Mouse (Mus musculus) forebrain, postnatal 0 days (tissue): ENCODE data around the gene N4bp2. TPM values are rescaled to one million over a fixed set of nuclear protein-coding genes. Genes with fewer than 3 reads are reported as not detected.

Experiments
- ATAC-seq: fragments of 200-750 bp; cut with Nextera tagmentation; 2 replicates; pipeline ENCODE4 v1.8.0; 2017; ENCODE audit warnings: mild to moderate bottlenecking, moderate library complexity
- DNase-seq: peaks from one replicate; pipeline ENCODE4 v3.0.0-alpha.2; 2015
- H3K27ac ChIP-seq: fragments of 300-500 bp; sonication (generic); 2 replicates; pipeline ENCODE4 v1.5.1; 2014; ENCODE audit warnings: low read depth, mild to moderate bottlenecking, antibody characterized with exemption, low read length, moderate library complexity, mixed read lengths
- H3K27me3 ChIP-seq: fragments of 300-500 bp; sonication (generic); 2 replicates; pipeline ENCODE4 v1.6.1; 2014; ENCODE audit warnings: mild to moderate bottlenecking, low read length, mixed read lengths; ENCODE audit not compliant: insufficient read depth
- H3K36me3 ChIP-seq: fragments of 300-500 bp; sonication (generic); 2 replicates; pipeline ENCODE4 v1.6.1; 2014; ENCODE audit warnings: mild to moderate bottlenecking, moderate library complexity; ENCODE audit not compliant: insufficient read depth
- H3K4me1 ChIP-seq: fragments of 300-500 bp; sonication (generic); 2 replicates; pipeline ENCODE4 v1.6.1; 2014; ENCODE audit warnings: antibody characterized with exemption; ENCODE audit not compliant: insufficient read depth
- H3K4me2 ChIP-seq: fragments of 300-500 bp; sonication (generic); 2 replicates; pipeline ENCODE4 v1.6.1; 2014; ENCODE audit warnings: low read depth, mild to moderate bottlenecking, moderate library complexity
- H3K4me3 ChIP-seq: fragments of 300-500 bp; sonication (generic); 2 replicates; pipeline ENCODE4 v1.5.1; 2014; ENCODE audit warnings: low read depth, low read length, mixed read lengths
- H3K9ac ChIP-seq: fragments of 300-500 bp; sonication (generic); 2 replicates; pipeline ENCODE4 v1.6.1; 2014; ENCODE audit warnings: mild to moderate bottlenecking
- H3K9me3 ChIP-seq: fragments of 300-500 bp; sonication (generic); 2 replicates; pipeline ENCODE4 v1.6.1; 2016; ENCODE audit warnings: low read length
- CTCF ChIP-seq: sonication (generic); IDR thresholded peaks from 2 replicates; pipeline ENCODE4 v1.5.1; 2016; ENCODE audit warnings: antibody characterized with exemption, control low read depth, low read depth
- WGBS: fragments of 180-500 bp; shearing (Covaris S2); extraction: QIAGEN DNeasy Blood & Tissue Kit; methylation state at CpG from one replicate; pipeline ENCODE4 v1.1.7; 2014; 5-methylcytosine and 5-hydroxymethylcytosine counted together
- polyA plus RNA-seq: library from polyadenylated mRNA; unstranded; fragments of >200 nt; fragmentation: Nextera tagmentation; extraction: Ambion mirVana; gene quantifications from 2 replicates; pipeline ENCODE4 v1.2.1, GENCODE M21; 2015
- total RNA-seq: library from RNA; depleted of rRNA; stranded (reverse); fragments of >200 nt; gene quantifications from 2 replicates; pipeline ENCODE4 v1.2.3, GENCODE M21; 2014

Gene N4bp2
- total and polyA plus RNA-seq, 2 experiments from 2014 or later = 8.6 to 37.7 TPM

DNA sequence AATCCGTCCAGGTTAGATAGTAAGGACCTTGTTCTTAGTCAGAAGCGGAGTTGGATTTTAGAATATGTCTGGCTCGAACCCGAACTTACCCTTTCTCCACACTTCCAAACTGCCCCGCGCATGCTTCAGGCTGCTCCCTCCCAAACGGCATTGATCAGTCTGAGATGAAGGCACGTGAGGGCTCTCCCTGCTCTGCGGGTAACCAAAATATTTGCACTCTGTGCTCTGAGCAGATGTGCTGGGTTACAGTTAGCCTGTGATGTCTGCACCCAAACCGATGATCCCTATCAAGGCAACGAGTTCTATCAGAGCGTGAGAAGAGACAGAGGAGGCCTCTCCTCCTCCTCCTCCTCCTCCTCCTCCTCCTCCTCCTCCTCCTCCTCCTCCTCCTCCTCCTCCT lies 94.6 kb downstream of the N4bp2 start:
- Histone ChIP-seq H3K4me2 (no peak overlapping the region), H3K4me3 (no peak overlapping the region), H3K9me3 (no peaks in the 10 kb centered on the region), H3K4me1 (no peaks in the 10 kb centered on the region), H3K27ac (no peak overlapping the region), H3K27me3 (no peaks in the 10 kb centered on the region), H3K36me3 (no peaks in the 10 kb centered on the region), H3K9ac (no peak overlapping the region)
- no peak for ATAC-seq
- WGBS = 91% methylated on average over 12 of the region's 12 CpGs
- DNase-seq = no peak
- no peak for TF ChIP-seq CTCF

DNA sequence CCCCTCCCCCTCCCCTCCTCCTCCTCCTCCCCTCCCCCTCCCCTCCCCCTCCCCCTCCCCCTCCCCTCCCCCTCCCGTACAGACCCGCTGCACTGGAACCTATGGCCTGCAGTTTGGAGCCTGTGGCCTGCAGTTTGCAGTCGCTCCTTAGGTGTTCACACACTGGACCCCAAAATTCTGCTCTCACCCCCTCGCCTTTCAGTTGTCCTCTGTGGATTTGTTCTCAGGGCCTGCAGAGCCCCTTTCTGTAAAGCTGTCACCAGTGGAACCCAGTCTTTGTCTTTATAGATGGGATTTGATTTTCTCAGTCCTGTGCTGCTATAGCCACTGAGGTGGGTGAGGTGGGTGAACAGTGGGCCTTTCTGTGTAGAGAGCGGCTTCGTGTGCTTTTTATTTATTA lies 95.0 kb downstream of the N4bp2 start:
- ATAC-seq = no peak

DNA sequence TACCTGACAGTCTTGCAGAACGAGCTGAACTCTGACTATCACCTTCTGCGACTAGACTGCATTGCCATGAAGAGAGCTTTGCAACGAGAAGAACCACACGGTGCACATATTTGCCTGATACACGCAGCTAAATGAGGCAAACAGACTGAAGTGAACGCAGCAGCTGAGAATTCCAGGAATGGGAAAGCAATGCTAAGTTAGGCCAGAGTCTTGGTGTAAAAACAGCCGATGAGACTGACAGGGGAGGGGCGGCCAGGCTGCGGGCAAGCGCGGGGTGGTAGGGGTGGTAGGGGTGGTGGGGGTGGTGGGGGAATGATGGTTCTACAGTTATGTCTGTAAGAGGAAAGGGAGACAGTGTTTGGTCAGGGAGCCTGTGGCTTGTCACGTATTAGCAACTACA lies 95.6 kb downstream of the N4bp2 start:
- no peaks in the 10 kb centered on the region for H3K9me3 ChIP-seq
- H3K36me3 ChIP-seq = no peaks in the 10 kb centered on the region
- no peak overlapping the region for H3K9ac ChIP-seq
- H3K4me2 ChIP-seq = no peak overlapping the region
- no peaks in the 10 kb centered on the region for H3K4me1 ChIP-seq
- 62% methylated on average over 12 of the region's 12 CpGs for WGBS
- no peak overlapping the region for H3K4me3 ChIP-seq
- peak; percentile 25 for ATAC-seq
- DNase-seq = peak; percentile 9
- H3K27me3 ChIP-seq = no peaks in the 10 kb centered on the region
- H3K27ac ChIP-seq = no peak overlapping the region
- no peak for TF ChIP-seq CTCF

More for the DNA sequence above, 95.0 kb downstream of the N4bp2 start:
- no peak for DNase-seq
- Histone ChIP-seq H3K9me3 (no peaks in the 10 kb centered on the region), H3K9ac (no peak overlapping the region), H3K4me3 (no peak overlapping the region), H3K4me1 (no peaks in the 10 kb centered on the region), H3K4me2 (no peak overlapping the region), H3K36me3 (no peaks in the 10 kb centered on the region), H3K27ac (no peak overlapping the region), H3K27me3 (no peaks in the 10 kb centered on the region)
- WGBS = 87% methylated on average over 4 of the region's 6 CpGs
- no peak for TF ChIP-seq CTCF

DNA sequence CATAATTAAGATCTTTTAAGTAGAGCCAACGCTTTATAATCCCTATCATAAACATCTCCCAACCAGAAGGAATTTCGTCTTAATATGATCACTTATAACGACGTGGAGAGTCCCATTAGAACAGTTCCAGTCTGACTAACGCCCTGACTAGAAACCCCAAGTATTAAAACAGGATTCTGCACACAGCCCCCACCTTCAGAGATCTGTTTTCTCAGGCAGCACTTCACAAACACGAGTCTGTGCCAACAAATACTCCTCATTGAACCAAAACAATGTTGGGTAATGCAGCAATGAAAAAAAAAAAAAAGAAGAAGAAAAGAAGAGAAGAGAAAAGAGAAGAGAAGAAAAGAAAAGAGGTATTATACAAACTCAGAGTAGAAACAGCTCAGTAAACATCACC lies 96.1 kb downstream of the N4bp2 start:
- TF ChIP-seq CTCF = no peak
- H3K9ac ChIP-seq = no peak overlapping the region
- no peak overlapping the region for H3K4me2 ChIP-seq
- no peaks in the 10 kb centered on the region for H3K27me3 ChIP-seq
- H3K4me1 ChIP-seq = no peaks in the 10 kb centered on the region
- no peak overlapping the region for H3K4me3 ChIP-seq
- H3K36me3 ChIP-seq = no peaks in the 10 kb centered on the region
- no peak for DNase-seq
- H3K9me3 ChIP-seq = no peaks in the 10 kb centered on the region
- ATAC-seq = no peak
- no peak overlapping the region for H3K27ac ChIP-seq
- 39% methylated on average over 6 of the region's 6 CpGs for WGBS

DNA sequence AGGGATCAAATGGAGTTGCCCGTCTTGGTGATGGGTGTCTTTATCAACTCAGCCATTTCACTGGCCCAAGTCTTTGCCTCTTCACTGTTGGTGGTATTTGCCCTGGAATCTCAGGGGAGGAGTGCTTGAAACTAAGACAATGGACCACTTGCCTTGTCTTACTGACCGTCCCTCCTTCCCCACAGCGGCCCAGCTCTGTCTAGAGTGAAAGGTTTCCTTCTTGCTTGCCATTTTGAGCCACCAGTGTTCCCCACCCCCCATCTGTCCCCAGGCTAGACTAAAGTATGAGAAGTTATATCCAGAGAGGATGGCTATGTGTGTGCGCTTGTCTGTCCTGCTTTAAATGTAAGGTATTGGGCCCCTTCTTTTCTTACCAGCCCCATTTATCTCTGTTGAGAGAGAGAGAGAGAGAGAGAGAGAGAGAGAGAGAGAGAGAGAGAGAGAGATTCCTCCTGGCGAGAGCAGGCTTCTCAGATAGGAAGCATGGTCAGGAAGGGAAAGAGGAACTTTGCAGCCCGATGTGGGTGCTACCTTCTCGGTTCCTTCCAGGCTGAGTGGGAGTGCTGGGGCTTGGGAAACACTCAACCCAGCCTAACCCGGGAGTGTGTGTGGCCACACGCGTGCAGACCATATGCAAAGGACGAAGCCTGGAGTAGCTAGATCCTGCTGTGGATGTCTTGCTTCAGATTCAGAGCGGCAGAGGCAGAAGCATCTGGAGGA lies 97.1 kb downstream of the N4bp2 start:
- no peak for TF ChIP-seq CTCF
- no peaks in the 10 kb centered on the region for H3K36me3 ChIP-seq
- H3K4me2 ChIP-seq = no peak overlapping the region
- WGBS = 74% methylated on average over 12 of the region's 12 CpGs
- DNase-seq = no peak
- H3K9ac ChIP-seq = no peak overlapping the region
- no peak overlapping the region for H3K27ac ChIP-seq
- no peak overlapping the region for H3K4me3 ChIP-seq
- no peaks in the 10 kb centered on the region for H3K9me3 ChIP-seq
- H3K4me1 ChIP-seq = no peaks in the 10 kb centered on the region
- H3K27me3 ChIP-seq = no peaks in the 10 kb centered on the region
- no peak for ATAC-seq

DNA sequence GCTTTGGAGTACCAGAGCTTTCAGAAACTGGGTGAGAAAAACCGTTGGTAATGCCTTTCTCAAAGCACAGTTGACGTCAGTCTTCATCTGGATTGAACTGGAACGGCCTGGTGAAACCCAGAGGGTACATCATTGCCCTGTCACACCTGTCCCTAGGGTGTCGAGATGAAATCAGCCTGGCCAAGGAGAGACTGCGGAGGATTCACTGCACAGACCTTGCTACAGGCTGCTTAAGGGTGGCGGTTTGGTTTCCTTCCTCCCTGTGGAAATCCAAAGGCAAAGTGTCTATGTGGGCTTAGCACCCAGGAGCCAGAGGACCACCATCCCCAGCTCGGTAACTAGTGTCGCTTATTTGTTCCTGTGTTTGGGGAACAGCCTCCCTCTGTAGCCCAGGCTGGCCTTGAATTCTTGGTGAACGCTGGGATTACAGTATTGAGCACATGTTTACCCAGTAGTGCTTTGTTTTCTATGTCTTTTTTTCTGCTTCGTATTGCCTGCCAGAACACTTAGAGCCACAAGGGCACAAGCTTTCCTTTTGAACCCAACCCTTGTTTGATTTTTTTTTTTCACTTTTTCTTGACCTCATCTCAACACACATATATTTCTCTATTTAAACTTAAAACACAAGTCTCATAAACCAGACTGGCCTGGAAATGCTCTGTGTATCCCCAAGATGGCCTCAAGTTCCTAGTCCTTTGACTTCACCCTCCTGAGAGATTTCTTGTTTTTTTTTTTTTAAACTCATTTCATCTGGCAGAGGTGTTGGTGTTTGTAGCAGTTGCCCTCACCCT lies 98.0 kb downstream of the N4bp2 start, which contains the start of gene Rhoh:
Gene Rhoh (plus strand): TSS at position 60 of the 791 bp plus-strand sequence.
- no peak within 1 kb of the TSS for H3K9ac ChIP-seq
- ATAC-seq (no peak), DNase-seq (no peak)
- no peaks in the 10 kb centered on the region for H3K36me3 ChIP-seq
- 84% methylated on average over 10 of the region's 10 CpGs for WGBS
- TF ChIP-seq CTCF = no peak
- no peaks in the 10 kb centered on the region for H3K9me3 ChIP-seq
- no peak within 1 kb of the TSS for H3K27ac ChIP-seq
- no peaks in the 10 kb centered on the region for H3K27me3 ChIP-seq
- no peak within 1 kb of the TSS for H3K4me3 ChIP-seq
- H3K4me1 ChIP-seq = no peaks in the 10 kb centered on the region
- H3K4me2 ChIP-seq = no peak within 1 kb of the TSS

DNA sequence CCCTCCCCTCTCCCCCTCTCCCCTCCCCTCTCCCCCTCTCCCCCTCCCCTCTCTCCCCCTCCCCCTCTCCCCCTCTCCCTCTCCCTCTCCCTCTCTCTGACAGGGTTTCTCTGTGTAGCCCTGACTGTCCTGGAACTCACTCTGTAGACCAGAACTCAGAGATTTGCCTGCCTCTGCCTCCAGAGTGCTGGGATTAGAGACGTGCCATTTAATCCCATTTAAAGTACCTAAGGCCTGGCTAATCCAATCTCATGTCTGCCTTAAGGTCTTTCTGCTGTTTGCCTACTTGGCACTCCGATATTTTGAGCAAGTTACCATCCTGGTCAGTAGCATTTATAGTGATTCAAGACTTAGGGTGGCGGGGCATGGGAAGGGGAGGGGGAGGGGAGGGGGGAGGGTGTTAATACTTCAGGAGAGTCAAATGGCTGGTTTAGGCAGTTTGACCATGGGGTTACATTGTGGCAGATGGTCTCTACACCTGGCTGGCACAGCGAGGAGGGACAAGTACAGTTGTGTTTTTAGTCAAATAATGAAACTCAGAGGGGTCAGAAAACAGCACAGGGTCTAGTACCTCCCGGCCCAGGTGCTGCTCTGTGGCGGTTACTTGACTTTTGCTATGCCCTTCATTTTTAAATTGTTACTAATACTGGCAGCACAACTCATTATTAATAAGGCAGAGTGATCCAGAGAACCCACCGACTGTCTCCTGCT lies 99.1 kb downstream of the N4bp2 start:
- Histone ChIP-seq H3K9me3 (no peaks in the 10 kb centered on the region), H3K4me2 (no peak overlapping the region), H3K4me1 (no peaks in the 10 kb centered on the region), H3K27me3 (no peaks in the 10 kb centered on the region), H3K27ac (no peak overlapping the region), H3K36me3 (no peaks in the 10 kb centered on the region), H3K9ac (no peak overlapping the region), H3K4me3 (no peak overlapping the region)
- TF ChIP-seq CTCF = no peak
- ATAC-seq = no peak
- WGBS = 90% methylated on average over 7 of the region's 7 CpGs
- DNase-seq = no peak
